8 mouse cellular contexts compared by ENCODE assay signal in the genomic region with DNA sequence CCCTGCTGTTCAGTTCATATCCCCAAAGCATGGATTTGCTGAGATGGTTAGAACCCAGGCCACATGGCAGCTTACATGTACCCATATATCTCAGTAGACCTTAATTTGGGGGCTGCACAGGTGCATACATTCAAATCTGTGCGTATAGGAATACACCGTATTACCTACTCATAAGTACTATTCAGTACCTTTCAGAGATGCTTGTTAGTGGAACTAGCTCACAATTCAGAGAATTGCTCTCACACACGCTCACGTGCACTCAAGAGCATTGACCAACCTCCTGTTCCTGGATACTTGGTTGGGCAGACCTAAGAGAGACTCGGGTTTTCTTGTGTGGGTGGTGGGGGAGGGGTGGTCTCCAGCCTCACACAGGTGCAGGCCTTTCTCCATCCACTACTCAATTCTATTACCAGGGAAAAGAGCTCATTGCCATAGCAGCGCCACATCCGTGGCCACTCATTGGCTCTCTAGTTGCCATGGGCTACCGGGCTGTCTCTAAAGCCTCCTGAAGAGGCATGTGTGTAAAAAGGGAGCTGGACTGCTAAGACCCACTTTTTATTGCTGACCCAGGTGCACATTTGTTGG.
A peak's percentile ranks its signal among the peaks of the same experiment; 100 is the strongest.
DNase-seq lines count a peak whose midpoint lies in the region; ATAC-seq and TF ChIP-seq lines count a peak whose summit lies in the region.

No protein-coding gene starts in this region.

- DNase-seq in cerebellum, adult 11-12 months: peak; percentile 50
- DNase-seq in embryonic facial prominence, embryonic 11.5 days (ENCODE audit: low spot score): peak; percentile 31
- DNase-seq in testis, postnatal 14 days (ENCODE audit: low spot score): peak; percentile 24
- no peak for DNase-seq in ovary, postnatal 14 days (ENCODE audit: low spot score)
- no peak for DNase-seq in heart, adult 2 months

- H3K36me3 ChIP-seq in embryonic facial prominence, embryonic 11.5 days (replicated peaks; ENCODE audit: control insufficient read depth, insufficient read depth, low read depth, low read length): no peaks in the 10 kb centered on the region
- no peaks in the 10 kb centered on the region for H3K36me3 ChIP-seq in intestine, embryonic 16.5 days (ENCODE audit: control insufficient read depth, insufficient read depth, low read length)
- no peaks in the 10 kb centered on the region for H3K36me3 ChIP-seq in midbrain, embryonic 12.5 days
- no peaks in the 10 kb centered on the region for H3K36me3 ChIP-seq in heart, adult 2 months (ENCODE audit: control insufficient read depth, insufficient read depth, low read length)

- no peaks in the 10 kb centered on the region for H3K79me2 ChIP-seq in heart, adult 2 months (replicated peaks; ENCODE audit: control insufficient read depth, insufficient read depth, low read length)

- no peak for TF ChIP-seq CTCF in heart, adult 2 months (IDR thresholded peaks at IDR 0.05)

- H3K27me3 ChIP-seq in embryonic facial prominence, embryonic 11.5 days (ENCODE audit: control insufficient read depth, insufficient read depth, low read length): peaks cover 32% of the 10 kb centered on the region
- H3K27me3 ChIP-seq in intestine, embryonic 16.5 days (replicated peaks; ENCODE audit: control insufficient read depth, insufficient read depth, low read length): peaks cover 29% of the 10 kb centered on the region
- H3K27me3 ChIP-seq in midbrain, embryonic 12.5 days: peaks cover 68% of the 10 kb centered on the region
- H3K27me3 ChIP-seq in heart, adult 2 months (ENCODE audit: control insufficient read depth, insufficient read depth, low read length): peaks cover 3% of the 10 kb centered on the region; the same call in 1 of the 2 replicates

- peak overlapping the region; percentile 87 for H3K4me2 ChIP-seq in embryonic facial prominence, embryonic 11.5 days (ENCODE audit: low read depth, low read length)
- H3K4me2 ChIP-seq in intestine, embryonic 16.5 days (ENCODE audit: low read depth, low read length): peak overlapping the region; percentile 97; the same call in 1 of the 2 replicates
- peak overlapping the region; percentile 69 for H3K4me2 ChIP-seq in midbrain, embryonic 12.5 days (replicated peaks)

- no peak; the same call in 1 of the 2 replicates for ATAC-seq in cerebellum, adult (ENCODE audit: insufficient number of reproducible peaks, low FRiP score, low TSS enrichment)
- peak; percentile 76; the same call in 1 of the 2 replicates for ATAC-seq in embryonic facial prominence, embryonic 11.5 days (replicated peaks; ENCODE audit: insufficient number of reproducible peaks, low FRiP score, low TSS enrichment, low read depth)
- no peak for ATAC-seq in intestine, embryonic 16.5 days
- peak; percentile 79 for ATAC-seq in midbrain, embryonic 12.5 days (ENCODE audit: low FRiP score, low read depth)

- intact Hi-C loops in heart, adult 2 months (cut with DNase I): no loop called here

- WGBS in embryonic facial prominence, embryonic 11.5 days: 45% methylated on average over 8 of the region's 8 CpGs
- WGBS in intestine, embryonic 16.5 days: 55% methylated on average over 8 of the region's 8 CpGs
- 25% methylated on average over 8 of the region's 8 CpGs for WGBS in midbrain, embryonic 12.5 days
- 52% methylated on average over 8 of the region's 8 CpGs for WGBS in heart, adult 2 months

- H3K9ac ChIP-seq in embryonic facial prominence, embryonic 11.5 days (replicated peaks; ENCODE audit: low read length): no peak overlapping the region; the same call in 1 of the 2 replicates
- H3K9ac ChIP-seq in intestine, embryonic 16.5 days (ENCODE audit: low read depth, low read length): no peak overlapping the region
- peak overlapping the region; percentile 73 for H3K9ac ChIP-seq in midbrain, embryonic 12.5 days (replicated peaks)
- H3K9ac ChIP-seq in heart, adult 2 months (ENCODE audit: low read depth, low read length): no peak overlapping the region

- peak overlapping the region; percentile 69 for H3K4me3 ChIP-seq in embryonic facial prominence, embryonic 11.5 days (ENCODE audit: low read depth, low read length)
- peak overlapping the region; percentile 64 for H3K4me3 ChIP-seq in intestine, embryonic 16.5 days (ENCODE audit: low read length)
- peak overlapping the region; percentile 79 for H3K4me3 ChIP-seq in midbrain, embryonic 12.5 days
- no peak overlapping the region for H3K4me3 ChIP-seq in heart, adult 2 months

- TF ChIP-seq EP300 in heart, adult 2 months (IDR thresholded peaks at IDR 0.05; ENCODE audit: insufficient read depth, low read depth, low read length): no peak

- H3K27ac ChIP-seq in embryonic facial prominence, embryonic 11.5 days (replicated peaks; ENCODE audit: low read depth, low read length): no peak overlapping the region
- no peak overlapping the region for H3K27ac ChIP-seq in intestine, embryonic 16.5 days (ENCODE audit: low read length)
- peak overlapping the region; percentile 70 for H3K27ac ChIP-seq in midbrain, embryonic 12.5 days (replicated peaks)
- H3K27ac ChIP-seq in heart, adult 2 months: no peak overlapping the region

- no peaks in the 10 kb centered on the region for H3K4me1 ChIP-seq in embryonic facial prominence, embryonic 11.5 days (ENCODE audit: control insufficient read depth, insufficient read depth, low read length)
- no peaks in the 10 kb centered on the region for H3K4me1 ChIP-seq in intestine, embryonic 16.5 days (ENCODE audit: control insufficient read depth, insufficient read depth, low read length)
- H3K4me1 ChIP-seq in midbrain, embryonic 12.5 days: peaks cover 33% of the 10 kb centered on the region
- no peaks in the 10 kb centered on the region for H3K4me1 ChIP-seq in heart, adult 2 months (ENCODE audit: control insufficient read depth, insufficient read depth, low read length)

- TF ChIP-seq POLR2A in heart, adult 2 months (IDR thresholded peaks at IDR 0.05; ENCODE audit: insufficient read depth, low read depth, low read length): no peak

- H3K9me3 ChIP-seq in embryonic facial prominence, embryonic 11.5 days (replicated peaks; ENCODE audit: control insufficient read depth, low read length): no peaks in the 10 kb centered on the region
- H3K9me3 ChIP-seq in intestine, embryonic 16.5 days (ENCODE audit: control insufficient read depth, low read length): no peaks in the 10 kb centered on the region
- no peaks in the 10 kb centered on the region for H3K9me3 ChIP-seq in midbrain, embryonic 12.5 days

Comparison
In these comparisons a context has a peak if more than half of its experiments do, and no peak if none do; other contexts are left out.
1. DNase-seq: peak in cerebellum, adult 11-12 months (single experiment), embryonic facial prominence, embryonic 11.5 days (single experiment) and testis, postnatal 14 days (single experiment); none in ovary, postnatal 14 days (single experiment) and heart, adult 2 months (0 of 2).
2. ATAC-seq: peak in embryonic facial prominence, embryonic 11.5 days (single experiment) and midbrain, embryonic 12.5 days (single experiment); none in cerebellum, adult (single experiment) and intestine, embryonic 16.5 days (single experiment).
3. Peak in every context shown above with its lines, with median percentiles within 50 percentile points of each other: H3K4me2 ChIP-seq.